Mouse (Mus musculus): ENCODE measurements around the gene Rheb.

- TF ChIP-seq CTCF (IDR thresholded peaks at IDR 0.05; ENCODE audit: control insufficient read depth, insufficient read depth, insufficient replicate concordance, low read depth, low read length) (no peak), POLR2A (IDR thresholded peaks at IDR 0.05; ENCODE audit: control insufficient read depth, low read depth, low read length) (no peak)
Measured at GRCm38 (mm10) chr5:24859771-24860540, 17.5 kb upstream of the Rheb start.
